Mouse (Mus musculus) brain, embryonic 14.5 days (tissue): ENCODE measurements around the gene Dph2.

Source experiments
- CTCF ChIP-seq: fragments of 200-500 bp; IDR thresholded peaks from 2 replicates; pipeline ENCODE4 v1.5.1; 2012; ENCODE audit warnings: inconsistent platforms, mild to moderate bottlenecking, moderate library complexity, borderline replicate concordance; ENCODE audit not compliant: insufficient read depth, insufficient read length; ENCODE audit errors: extremely low read depth
- POLR2A ChIP-seq: fragments of 200-500 bp; IDR thresholded peaks from 2 replicates; pipeline ENCODE4 v1.6.1; 2012; ENCODE audit warnings: mild to moderate bottlenecking, inconsistent platforms, borderline replicate concordance; ENCODE audit not compliant: poor library complexity, insufficient read depth, insufficient read length, severe bottlenecking; ENCODE audit errors: extremely low read depth

- no peak for TF ChIP-seq POLR2A
- no peak for TF ChIP-seq CTCF
Observed at GRCm38 (mm10) chr4:117933248-117933647, 41.4 kb upstream of the Dph2 start.
